Mouse (Mus musculus): ENCODE results near the gene Gbf1. TPM values are rescaled to one million over a fixed set of nuclear protein-coding genes. Genes with fewer than 3 reads are reported as not detected.

The Gbf1 gene
- total and polyA plus RNA-seq, 3 experiments: 23.7 to 400 (median 54.1) TPM

DNA sequence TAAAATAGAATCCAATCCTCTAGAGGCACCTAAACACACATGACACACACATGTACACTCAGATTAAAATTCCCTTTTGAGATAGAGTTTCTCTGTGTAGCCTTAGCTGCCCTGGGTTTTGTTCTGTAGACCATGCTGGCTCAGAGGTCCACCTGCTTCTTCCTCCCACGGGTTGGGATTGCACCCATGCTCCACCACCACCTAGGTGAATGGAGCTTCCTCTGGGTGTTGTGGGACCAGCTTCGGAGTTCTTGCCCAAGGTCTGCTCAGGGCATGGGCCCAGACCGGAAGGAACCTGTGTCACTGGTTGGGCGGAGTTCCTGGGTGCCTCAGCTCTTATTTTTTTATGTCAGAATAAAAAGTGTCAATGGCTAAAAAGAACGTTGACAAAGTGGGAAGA is 62.2 kb downstream of the Gbf1 start:
- no peaks in the 10 kb centered on the region for H3K27me3 ChIP-seq (ENCODE audit: control insufficient read depth in 1 of 2, insufficient read depth in 2 of 2, low read length in 2 of 2)
- H3K27ac ChIP-seq (ENCODE audit: control insufficient read depth, low read depth, low read length): no peak overlapping the region
- H3K9me3 ChIP-seq (replicated peaks; ENCODE audit: insufficient read depth, low read length): no peaks in the 10 kb centered on the region
- no peaks in the 10 kb centered on the region; a peak in 1 of 4 replicates for H3K36me3 ChIP-seq (ENCODE audit: control insufficient read depth in 1 of 2, insufficient read depth in 2 of 2, low read length in 2 of 2)
- H3K4me3 ChIP-seq (ENCODE audit: control insufficient read depth in 1 of 2, insufficient read depth in 1 of 2, low read depth in 2 of 2, low read length in 2 of 2): no peak overlapping the region
- DNase-seq (ENCODE audit: low read depth, low spot score): no peak
- no peaks in the 10 kb centered on the region for H3K79me2 ChIP-seq (ENCODE audit: control insufficient read depth, insufficient read depth, low read length, poor library complexity)
- TF ChIP-seq CTCF (IDR thresholded peaks at IDR 0.05 in 2 of 3, conservative IDR thresholded peaks at IDR 0.05 in 1 of 3; ENCODE audit: control insufficient read depth in 1 of 3, insufficient read depth in 1 of 3, low read depth in 2 of 3, low read length in 3 of 3, poor library complexity in 1 of 3, severe bottlenecking in 1 of 3): no peak
- TF ChIP-seq TCF12 (IDR thresholded peaks at IDR 0.05; ENCODE audit: low read depth, low read length): no peak
- no peak for TF ChIP-seq JUND (IDR thresholded peaks at IDR 0.05; ENCODE audit: low read depth, low read length)
- TF ChIP-seq POLR2AphosphoS2 (IDR thresholded peaks at IDR 0.05; ENCODE audit: low read length): no peak
- no peak for TF ChIP-seq BHLHE40 (IDR thresholded peaks at IDR 0.05; ENCODE audit: borderline replicate concordance, low read depth, low read length)
- no peak for TF ChIP-seq MXI1 (IDR thresholded peaks at IDR 0.05; ENCODE audit: low read depth, low read length)
- no peak for TF ChIP-seq E2F4 (IDR thresholded peaks at IDR 0.05; ENCODE audit: borderline replicate concordance, low read depth, low read length)
- no peak for TF ChIP-seq ETS1 (IDR thresholded peaks at IDR 0.05; ENCODE audit: low read depth, low read length)
- TF ChIP-seq MAZ (IDR thresholded peaks at IDR 0.05; ENCODE audit: low read depth, low read length): no peak
- no peak for TF ChIP-seq POLR2AphosphoS5 (IDR thresholded peaks at IDR 0.05; ENCODE audit: borderline replicate concordance, low read depth, low read length)
- TF ChIP-seq RCOR1 (IDR thresholded peaks at IDR 0.05; ENCODE audit: low read depth, low read length): no peak
- TF ChIP-seq MYC (IDR thresholded peaks at IDR 0.05; ENCODE audit: low read depth, low read length): no peak
- no peak for TF ChIP-seq RAD21 (IDR thresholded peaks at IDR 0.05; ENCODE audit: low read depth, low read length)
- no peak for TF ChIP-seq SMC3 (IDR thresholded peaks at IDR 0.05; ENCODE audit: low read depth, low read length)
- no peak for TF ChIP-seq MYB (IDR thresholded peaks at IDR 0.05; ENCODE audit: low read depth, low read length)
- no peak for TF ChIP-seq ELF1 (IDR thresholded peaks at IDR 0.05; ENCODE audit: low read depth, low read length)
- no peak overlapping the region for H3K9ac ChIP-seq (ENCODE audit: control insufficient read depth, low read depth, low read length, poor library complexity, severe bottlenecking)
- H3K4me1 ChIP-seq (ENCODE audit: control insufficient read depth in 1 of 2, insufficient read depth in 2 of 2, low read length in 2 of 2): no peaks in the 10 kb centered on the region

DNA sequence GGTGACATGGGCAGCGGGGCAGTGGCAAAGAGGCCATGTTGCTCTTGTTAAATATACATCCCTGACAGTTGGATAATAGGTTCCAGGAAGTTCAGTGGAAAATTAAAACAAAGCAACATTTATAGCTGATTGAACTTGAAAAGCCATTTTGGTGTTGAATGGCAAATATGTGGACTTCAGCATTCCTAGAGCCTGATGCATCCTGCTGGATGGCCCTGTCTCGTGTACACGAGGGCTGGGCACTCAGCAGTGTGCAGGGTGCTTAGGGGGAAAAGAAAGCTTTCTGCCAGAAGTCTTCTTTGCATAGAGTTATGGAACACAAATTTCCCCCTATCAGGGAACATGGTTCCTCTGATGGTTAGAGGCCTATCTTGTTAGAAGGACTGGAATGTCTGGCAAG is 63.1 kb downstream of the Gbf1 start:
- no peaks in the 10 kb centered on the region for H3K9me3 ChIP-seq (replicated peaks; ENCODE audit: insufficient read depth, low read length)
- no peak overlapping the region for H3K27ac ChIP-seq (ENCODE audit: control insufficient read depth, low read depth, low read length)
- TF ChIP-seq ZMIZ1 (IDR thresholded peaks at IDR 0.05; ENCODE audit: low read depth, low read length) (no peak), MAX (IDR thresholded peaks at IDR 0.05; ENCODE audit: low read length) (no peak), ETS1 (IDR thresholded peaks at IDR 0.05; ENCODE audit: low read depth, low read length) (no peak), ELF1 (IDR thresholded peaks at IDR 0.05; ENCODE audit: low read depth, low read length) (no peak), SMC3 (IDR thresholded peaks at IDR 0.05; ENCODE audit: low read depth, low read length) (no peak), MAFK (IDR thresholded peaks at IDR 0.05; ENCODE audit: borderline replicate concordance, low read depth, low read length) (no peak), SIN3A (IDR thresholded peaks at IDR 0.05; ENCODE audit: low read length) (no peak), GATA1 (IDR thresholded peaks at IDR 0.05; ENCODE audit: low read depth, low read length) (no peak), CHD2 (IDR thresholded peaks at IDR 0.05; ENCODE audit: low read length) (no peak), ZC3H11A (IDR thresholded peaks at IDR 0.05; ENCODE audit: low read depth, low read length) (no peak), MXI1 (IDR thresholded peaks at IDR 0.05; ENCODE audit: low read depth, low read length) (no peak)
- no peaks in the 10 kb centered on the region for H3K27me3 ChIP-seq (ENCODE audit: control insufficient read depth in 1 of 2, insufficient read depth in 2 of 2, low read length in 2 of 2)
- H3K79me2 ChIP-seq (ENCODE audit: control insufficient read depth, insufficient read depth, low read length, poor library complexity): no peaks in the 10 kb centered on the region; the same call in 1 of the 2 replicates
- no peak overlapping the region for H3K9ac ChIP-seq (ENCODE audit: control insufficient read depth, low read depth, low read length, poor library complexity, severe bottlenecking)
- no peaks in the 10 kb centered on the region; a peak in 1 of 4 replicates for H3K36me3 ChIP-seq (ENCODE audit: control insufficient read depth in 1 of 2, insufficient read depth in 2 of 2, low read length in 2 of 2)
- no peak overlapping the region for H3K4me3 ChIP-seq (ENCODE audit: control insufficient read depth in 1 of 2, insufficient read depth in 1 of 2, low read depth in 2 of 2, low read length in 2 of 2)
- DNase-seq (ENCODE audit: low read depth, low spot score): no peak
- no peaks in the 10 kb centered on the region for H3K4me1 ChIP-seq (ENCODE audit: control insufficient read depth in 1 of 2, insufficient read depth in 2 of 2, low read length in 2 of 2)

Measured in MEL (cell line).